Mouse (Mus musculus): ENCODE measurements at regions not wholly inside any gene's neighbourhood (a gene's known extent, or its start where the extent isn't known, plus 50 kb on each side); places are given as distances from the start of the nearest gene placed in this dataset.

DNA sequence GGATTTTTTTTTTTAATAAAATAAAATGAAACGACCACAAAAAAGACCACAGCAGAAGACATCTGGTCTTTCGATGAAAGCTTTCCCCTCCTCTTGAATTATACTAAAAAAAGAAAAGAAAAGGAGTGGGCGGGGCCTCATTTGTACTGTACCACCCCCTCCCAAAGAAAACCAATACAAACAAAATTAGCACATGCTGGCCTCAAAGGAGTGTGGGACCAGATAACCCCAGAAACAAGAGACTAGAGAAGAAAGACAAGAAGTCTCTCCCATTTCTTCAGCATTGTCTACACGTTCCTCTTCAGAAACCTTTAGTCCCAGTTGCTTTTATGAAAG is 174.5 kb upstream of the Lpp start:
- ATAC-seq (replicated peaks; ENCODE audit: low FRiP score, poor library complexity, severe bottlenecking), result no peak

DNA sequence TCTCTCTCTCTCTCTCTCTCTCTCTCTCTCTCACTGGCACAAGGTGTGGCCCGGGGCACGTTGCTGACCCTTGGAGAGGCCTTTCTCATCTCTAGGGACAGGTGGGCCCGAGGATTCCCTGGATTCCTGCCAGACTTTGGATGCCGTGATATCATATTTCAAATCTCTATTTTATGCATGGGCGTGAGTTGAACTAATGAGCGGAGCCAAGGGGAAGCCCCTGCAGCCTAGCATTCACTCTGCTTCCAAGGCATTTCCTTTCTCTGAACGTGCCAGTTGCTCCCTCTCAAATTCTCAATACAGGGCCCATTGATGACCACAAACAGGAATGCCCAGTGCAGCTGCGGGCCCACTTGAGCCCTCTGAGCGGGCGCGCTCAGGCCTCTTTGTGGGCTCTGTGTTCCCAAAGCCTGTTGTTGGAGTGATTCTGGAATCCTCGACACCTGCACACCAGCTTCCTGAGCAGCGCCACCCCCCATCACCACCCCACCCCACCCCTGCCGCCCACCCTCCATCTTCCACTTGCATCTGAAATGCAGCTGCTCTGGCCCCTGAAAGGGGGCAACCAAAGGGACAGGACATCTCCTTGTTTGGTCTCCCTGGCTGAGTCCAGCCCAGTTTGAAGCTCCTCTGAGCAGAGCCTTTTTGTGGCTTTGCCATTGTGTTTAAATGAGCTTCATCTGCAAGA is 175.0 kb upstream of the Lpp start:
- no peak for ATAC-seq (replicated peaks; ENCODE audit: low FRiP score, poor library complexity, severe bottlenecking)

DNA sequence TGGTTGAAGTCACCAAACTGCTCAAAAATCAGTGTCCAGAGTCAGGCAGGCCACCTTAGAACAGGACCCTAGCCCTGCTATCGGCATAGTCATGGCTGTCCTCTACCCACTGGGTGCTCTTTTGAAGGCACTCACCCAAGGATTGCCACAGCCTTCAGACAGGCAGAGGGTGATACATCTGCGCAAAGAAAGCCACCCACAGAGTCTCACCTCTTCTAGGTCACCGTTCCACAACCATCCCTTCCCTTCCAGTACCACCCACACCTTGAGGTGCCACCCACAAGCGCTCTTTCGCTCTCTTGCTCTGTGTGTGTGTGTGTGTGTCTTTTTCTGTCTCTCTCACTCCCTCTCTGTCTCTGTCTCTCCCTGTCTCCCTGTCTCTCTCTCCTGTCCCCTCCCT is 176.5 kb upstream of the Lpp start:
- no peak for ATAC-seq (replicated peaks; ENCODE audit: low FRiP score, poor library complexity, severe bottlenecking)

DNA sequence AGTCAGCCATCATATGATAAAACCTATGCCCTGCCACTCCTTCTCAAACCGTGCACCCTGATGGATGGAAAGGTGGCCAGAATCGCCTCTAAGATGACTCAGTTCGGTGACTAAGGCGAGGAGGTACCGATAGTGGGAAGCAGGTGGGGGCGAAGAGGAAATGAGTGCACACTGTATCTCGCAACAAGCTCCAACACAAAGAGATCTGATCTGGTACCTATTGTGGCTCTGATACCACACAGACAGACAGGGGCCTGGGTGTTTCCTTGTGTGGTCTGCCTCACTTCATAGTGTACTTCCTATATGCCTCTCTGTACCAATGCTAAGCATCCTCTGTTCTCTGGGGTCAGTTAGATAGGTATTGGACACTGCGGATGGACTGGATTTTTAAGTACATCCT is 178.0 kb upstream of the Lpp start:
- ATAC-seq (replicated peaks; ENCODE audit: low FRiP score, poor library complexity, severe bottlenecking), result no peak

DNA sequence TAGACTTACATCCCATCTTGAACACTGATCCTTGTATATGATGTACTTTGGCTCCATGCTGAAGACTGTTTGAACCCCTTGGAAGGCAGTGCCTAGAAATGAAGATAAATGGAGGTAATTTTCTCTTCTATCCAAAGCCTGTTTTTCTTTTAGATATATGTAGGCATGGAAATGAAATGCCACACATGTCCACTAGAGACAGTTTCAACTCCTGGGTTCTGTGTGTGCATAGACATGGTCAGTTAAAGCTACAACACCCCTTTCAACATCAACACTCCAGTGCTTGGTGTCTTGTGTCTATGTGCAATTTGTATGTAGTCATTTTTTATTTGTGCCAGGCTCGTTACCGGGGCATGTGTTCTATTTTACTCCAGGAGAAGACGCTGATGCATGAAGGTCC is 179.7 kb upstream of the Lpp start:
- ATAC-seq (replicated peaks; ENCODE audit: low FRiP score, poor library complexity, severe bottlenecking), result no peak

DNA sequence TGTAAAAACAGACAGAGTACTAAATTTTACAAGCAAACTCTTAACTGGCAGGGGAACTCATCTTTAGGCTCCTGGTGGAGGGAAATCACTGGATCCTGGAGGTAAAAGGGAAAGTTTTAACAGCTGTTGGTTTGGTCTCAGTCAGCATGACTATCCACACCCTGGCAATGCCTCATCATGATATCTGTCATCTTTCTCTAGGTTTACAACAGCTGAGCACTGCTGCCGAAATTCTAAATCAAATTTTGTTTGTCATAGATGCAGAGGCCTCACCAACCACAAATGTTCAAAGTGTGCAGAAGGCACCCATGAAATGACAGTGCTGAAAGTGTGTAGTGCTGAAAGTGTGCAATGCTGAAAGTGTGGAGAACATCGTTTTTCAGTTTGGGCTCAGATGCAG is 180.6 kb upstream of the Lpp start:
- ATAC-seq (replicated peaks; ENCODE audit: low FRiP score, poor library complexity, severe bottlenecking), result no peak

DNA sequence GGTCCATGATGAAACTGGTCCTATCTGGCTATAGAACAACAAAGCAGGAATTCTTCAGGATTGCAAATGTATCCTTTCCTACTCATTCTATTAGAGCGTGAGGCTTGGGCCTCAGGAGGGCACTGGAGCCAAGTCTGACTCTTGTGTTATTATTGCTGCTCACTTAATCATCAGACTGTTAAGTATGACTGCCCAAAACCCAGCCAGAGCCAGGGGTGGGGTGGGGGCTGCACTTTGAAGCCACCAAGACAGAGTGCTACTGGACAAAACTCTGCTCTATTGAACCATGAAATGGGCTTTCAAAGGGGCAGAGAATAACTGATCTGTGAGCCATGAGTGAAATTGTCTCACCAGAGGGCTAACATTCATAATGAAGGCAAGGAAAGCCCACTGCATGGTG is 181.7 kb upstream of the Lpp start:
- ATAC-seq (replicated peaks; ENCODE audit: low FRiP score, poor library complexity, severe bottlenecking), result no peak

DNA sequence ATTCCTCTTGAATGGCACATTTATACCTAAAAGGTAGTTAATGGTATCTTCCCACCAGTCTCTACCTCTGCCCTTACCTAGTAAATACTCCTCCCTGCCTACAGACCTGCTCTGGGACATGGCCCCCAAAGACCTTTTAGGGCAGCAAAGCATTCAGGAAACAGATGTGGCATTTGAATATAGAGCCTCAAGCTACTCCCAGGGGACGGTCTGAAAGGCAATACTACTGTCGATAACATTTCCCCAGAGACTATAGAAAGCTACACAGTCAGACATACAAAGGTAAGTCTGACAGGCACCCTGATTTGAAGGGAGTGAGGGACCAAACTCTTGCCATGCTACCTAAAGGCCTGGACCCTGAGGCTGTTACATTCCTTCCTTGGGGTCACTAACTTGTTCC is 184.4 kb upstream of the Lpp start:
- no peak for ATAC-seq (replicated peaks; ENCODE audit: low FRiP score, poor library complexity, severe bottlenecking)

DNA sequence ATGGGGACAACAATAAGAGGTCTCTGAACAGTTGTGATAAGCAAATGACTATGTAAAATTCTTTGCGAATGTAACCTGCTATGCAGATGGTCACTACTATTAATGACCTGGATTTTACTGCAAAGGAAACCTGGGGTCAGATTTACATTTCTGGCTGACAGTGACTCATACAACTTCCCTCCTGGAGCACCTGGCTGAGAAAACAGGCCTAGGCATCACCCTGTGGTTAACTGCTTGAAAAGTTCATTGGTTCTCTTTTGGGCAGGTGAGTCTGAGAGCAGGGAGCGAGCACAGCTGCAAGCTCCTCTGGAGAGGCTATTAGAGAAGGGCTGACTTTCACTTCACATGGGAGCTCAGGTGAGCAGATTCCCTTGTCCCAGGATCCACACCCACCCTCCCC is 185.2 kb upstream of the Lpp start:
- ATAC-seq (replicated peaks; ENCODE audit: low FRiP score, poor library complexity, severe bottlenecking), result no peak

DNA sequence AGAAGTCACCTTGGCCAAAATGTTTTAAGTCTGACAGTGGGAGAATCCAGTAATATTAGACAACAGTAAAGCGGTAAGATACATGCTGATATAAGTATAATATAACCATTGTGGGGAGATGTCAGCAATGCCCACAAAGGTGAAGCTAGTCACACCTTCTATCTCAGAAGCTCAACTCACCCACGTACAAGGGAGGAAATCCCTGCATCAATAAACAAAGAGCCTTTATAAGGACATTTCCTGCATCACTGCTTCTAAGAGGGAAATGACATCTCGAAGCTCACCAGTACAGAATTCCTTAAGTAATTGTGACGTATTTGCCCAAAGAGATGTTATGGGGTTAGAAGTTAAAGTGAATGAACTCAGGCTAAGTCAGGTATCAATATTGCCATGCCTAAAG is 186.3 kb upstream of the Lpp start:
- ATAC-seq (replicated peaks; ENCODE audit: low FRiP score, poor library complexity, severe bottlenecking), result no peak

DNA sequence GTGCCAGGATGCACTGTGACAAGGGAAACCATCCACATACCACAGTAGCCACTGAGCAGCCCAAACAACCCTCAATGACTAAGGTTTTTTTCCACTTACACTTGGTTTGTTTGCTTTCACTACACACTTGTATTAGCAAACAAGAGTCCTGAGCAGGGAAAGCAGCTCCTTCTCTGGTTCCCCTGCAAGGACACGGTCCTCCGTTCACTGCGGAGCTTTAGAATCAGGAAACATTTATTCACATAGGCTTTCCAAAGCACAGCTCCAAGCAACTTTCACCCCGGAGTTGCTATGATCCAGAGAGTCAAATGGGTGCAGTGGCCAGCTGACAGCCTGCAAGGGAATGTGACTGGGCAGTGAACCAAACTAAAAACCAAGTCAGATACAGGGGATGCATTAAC is 186.8 kb upstream of the Lpp start:
- no peak for ATAC-seq (replicated peaks; ENCODE audit: low FRiP score, poor library complexity, severe bottlenecking)

DNA sequence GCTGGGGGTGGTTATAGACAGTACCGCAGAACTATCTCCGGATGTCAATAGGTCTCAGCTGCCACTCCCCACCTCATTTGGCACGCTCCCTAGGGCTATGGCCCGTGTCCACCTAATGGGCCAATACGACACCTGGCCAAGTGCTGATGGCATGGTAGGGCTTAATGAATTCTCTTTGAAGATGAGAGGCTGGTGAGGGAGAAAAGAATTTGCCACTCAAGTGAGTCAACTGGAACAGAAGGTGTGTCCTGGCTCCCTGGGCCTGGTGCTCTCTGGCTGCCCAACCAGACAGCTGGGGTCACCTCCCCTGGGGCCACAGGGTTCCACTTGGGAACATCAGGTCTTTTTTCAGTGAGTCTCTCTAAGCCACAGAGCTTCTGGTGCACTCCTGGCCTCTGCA is 187.7 kb upstream of the Lpp start:
- ATAC-seq (replicated peaks; ENCODE audit: low FRiP score, poor library complexity, severe bottlenecking), result no peak

DNA sequence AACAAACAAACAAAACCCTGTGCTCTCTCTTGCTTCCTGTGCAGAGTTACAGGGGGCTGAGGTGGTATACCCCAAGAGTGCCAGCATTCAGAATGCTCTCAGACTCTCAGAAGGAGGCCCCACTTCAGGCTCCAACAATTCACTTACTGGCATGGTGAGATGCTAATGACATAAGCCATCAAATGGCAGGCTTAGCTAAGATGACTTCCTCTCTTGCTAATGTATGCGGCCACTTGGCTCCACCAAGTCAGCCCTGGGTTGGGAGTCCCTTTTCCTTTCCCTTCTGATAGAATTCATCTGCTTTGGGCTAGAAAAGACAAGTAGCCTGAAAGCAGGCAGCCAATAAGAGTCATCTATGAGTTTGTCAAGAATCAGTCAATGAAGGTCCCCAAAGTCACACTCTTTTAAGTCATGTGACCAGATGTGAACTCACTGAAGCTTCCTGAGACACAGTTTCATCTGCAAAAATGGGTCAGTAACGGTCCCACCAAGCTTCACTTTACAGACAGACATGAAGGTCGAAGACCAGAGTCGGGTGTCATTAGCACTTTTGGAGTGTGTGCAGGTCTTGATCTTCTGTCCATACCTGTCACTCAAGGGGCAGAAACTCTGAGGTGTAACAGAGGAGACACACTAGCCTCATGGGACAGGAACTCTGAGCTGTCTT is 189.1 kb upstream of the Lpp start:
- no peak for ATAC-seq (replicated peaks; ENCODE audit: low FRiP score, poor library complexity, severe bottlenecking)

DNA sequence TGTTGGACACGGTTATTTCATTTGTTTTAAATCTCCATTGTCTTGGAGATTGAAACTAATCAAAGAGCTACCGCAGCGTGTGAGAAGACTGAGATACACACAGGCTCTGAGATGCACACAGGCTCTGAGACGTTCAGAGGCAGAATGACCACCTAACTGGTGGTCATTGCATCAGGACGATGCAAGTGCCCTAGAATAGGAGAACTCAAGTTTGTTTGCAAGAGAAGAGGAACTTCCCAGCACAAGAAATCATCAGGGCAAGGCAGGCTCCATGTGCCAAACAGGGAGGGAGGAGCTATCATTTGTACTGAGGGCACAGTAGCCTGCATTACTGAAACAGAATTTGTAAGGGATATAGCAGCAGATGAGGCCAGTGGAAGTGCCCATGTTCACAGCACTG is 190.7 kb upstream of the Lpp start:
- ATAC-seq (replicated peaks; ENCODE audit: low FRiP score, poor library complexity, severe bottlenecking), result no peak

DNA sequence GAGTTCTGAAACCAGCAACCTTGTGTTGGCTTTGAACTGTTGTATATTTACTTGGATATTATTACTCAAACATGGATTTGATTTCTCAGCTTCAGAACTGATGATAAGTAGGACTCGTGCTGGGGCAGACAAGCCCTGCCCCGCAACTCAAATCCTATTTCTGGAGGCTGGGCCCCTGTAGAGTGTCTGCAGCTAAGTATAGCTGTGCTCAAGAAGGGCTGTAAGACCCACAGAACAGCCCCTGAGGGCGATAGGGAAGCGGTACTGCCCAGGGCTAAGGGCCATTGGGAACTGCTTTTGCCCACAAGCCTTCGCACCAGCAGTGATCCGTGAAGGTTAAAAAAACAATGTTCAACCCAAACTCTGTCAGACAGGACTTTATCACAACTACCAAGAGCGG is 191.9 kb upstream of the Lpp start:
- no peak for ATAC-seq (replicated peaks; ENCODE audit: low FRiP score, poor library complexity, severe bottlenecking)

DNA sequence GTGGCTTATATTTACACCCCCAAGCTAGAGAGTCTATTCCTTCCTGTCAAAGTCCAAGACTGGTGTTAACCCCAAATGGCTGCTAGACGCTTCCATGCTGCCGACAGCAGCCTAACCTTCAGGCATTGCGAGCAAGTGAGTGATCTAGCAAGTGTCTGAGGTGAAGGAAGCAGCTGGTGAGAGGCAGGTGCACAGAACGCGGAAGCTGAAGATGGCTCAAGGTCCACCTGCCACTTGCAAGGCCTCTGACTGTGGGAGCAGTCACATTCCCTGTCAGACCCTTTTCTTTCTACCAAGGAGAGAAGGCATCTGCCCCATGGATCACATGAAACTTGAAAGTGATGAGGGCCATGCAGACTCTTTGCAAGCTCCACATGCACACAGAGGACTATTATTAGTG is 193.1 kb upstream of the Lpp start:
- no peak for ATAC-seq (replicated peaks; ENCODE audit: low FRiP score, poor library complexity, severe bottlenecking)

DNA sequence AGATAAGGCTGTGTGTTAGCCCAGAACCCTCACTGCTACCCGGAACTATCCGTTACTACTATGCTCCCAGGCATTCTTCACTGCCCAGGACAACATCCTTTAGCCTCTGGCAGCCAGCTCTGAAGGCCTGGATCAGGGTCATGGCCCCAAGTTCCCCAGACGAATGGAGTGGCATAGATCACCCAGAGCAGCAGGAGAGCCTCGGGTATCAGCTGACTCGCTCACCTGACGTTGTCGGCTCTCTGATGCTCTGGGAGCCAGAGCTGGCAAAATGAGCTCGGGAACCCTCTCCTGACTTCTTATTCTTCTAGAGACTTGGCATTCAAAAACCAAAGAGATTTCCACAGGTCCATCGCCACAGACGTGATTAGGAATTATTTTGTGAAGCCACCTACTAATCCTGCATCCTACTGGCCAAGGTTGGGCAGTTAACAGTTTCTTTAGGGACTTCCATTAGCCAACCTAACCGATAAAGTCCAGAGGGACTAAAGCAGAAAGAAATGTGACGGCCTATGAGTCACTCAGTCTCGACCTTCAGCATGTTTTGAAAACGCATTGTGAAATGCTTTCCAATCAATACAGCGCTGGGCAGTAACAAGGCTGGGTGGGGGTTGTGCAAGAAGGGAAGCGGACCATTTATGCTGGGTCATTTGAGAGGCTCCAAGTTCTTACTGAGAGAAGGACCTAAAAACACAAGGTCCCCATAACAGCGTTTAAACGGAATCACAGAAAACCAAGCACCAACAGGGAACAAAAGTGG is 193.7 kb upstream of the Lpp start:
- no peak for ATAC-seq (replicated peaks; ENCODE audit: low FRiP score, poor library complexity, severe bottlenecking)

DNA sequence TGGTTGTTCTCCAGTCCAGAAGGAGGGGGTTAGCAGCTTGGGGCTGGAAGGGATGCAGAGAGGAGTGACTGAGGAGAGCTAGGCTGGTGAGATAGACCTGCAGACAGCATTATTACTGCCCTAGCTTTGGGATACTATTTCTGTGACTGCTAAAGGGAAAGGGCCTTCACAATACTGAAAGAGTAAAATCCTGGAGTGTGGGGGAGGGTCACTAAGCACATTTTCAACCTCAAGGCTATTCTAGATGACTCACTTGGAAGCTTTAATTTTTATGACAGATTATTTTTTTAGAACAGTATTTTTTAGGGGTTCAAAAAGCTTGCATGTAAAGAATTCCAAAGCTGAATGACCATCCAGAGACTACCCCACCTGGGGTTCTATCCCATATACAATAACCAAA is 195.0 kb upstream of the Lpp start:
- no peak for ATAC-seq (replicated peaks; ENCODE audit: low FRiP score, poor library complexity, severe bottlenecking)

DNA sequence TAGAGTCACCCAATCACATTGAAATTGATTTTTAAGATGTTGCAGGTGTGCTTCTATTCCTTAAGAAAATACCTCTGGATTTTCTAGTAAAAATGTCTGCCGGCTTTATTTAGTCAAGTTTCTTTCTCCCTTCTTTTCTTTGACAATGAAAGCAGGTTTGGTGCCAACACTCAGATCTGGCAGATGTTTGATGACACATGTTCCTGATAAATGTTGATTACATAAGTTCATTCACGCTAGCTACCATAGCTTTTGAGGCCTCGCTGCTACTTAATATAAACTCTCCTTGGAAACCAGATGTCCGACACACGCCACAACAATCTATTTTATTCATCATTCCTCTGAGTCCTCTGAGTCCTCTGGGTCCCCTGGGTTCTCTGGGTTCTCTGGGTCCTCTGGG is 195.7 kb upstream of the Lpp start:
- ATAC-seq (replicated peaks; ENCODE audit: low FRiP score, poor library complexity, severe bottlenecking), result no peak

DNA sequence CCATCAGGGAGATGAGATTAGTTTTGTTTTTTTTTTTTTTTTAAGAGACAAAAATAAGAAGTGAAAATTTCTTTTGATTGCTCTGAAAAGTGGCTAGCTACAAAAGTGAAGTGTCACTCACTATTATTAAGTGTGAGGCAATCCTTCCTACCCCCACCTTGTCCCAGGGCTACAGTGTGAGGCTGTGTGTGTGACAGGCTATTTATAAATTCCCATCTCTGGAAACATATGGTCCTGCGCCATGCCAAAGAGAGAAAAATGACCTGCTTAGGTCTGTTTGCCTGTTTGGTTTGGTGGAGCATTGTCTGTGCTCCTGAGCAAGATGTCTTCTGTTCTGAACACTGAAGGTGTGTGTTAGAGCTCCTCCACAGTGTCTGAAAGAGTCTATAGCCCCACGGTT is 199.4 kb upstream of the Lpp start:
- no peak for ATAC-seq (replicated peaks; ENCODE audit: low FRiP score, poor library complexity, severe bottlenecking)

DNA sequence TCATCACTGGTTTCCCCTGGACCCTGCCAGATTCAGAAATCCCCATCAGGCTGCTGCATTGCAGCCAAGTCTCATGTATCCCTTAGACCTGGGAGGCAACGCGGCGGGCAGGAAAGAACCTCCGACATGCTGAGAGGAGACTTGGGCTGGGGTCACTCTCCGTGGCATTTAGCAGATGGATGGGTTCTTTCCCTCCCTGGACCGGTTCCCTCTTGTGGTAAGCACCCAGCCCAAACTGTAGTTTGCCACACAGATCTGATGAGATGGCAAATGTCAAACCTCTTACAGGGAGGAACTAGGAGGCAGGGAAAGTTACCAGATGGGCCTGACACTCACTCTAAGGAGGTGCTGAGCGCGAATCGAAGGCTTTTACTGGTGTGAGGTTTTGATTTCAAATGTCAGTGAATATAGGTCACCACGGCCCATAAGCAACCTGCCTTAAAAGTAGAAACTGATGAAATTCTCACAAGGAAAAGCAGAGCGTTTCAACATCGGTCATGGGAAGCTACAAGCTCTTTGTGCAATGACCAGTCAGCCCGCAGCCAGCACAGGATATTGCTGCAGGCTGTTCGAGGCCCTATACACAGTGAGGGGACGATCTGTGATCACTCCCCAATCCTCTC is 199.9 kb upstream of the Lpp start:
- ATAC-seq (replicated peaks; ENCODE audit: low FRiP score, poor library complexity, severe bottlenecking), result no peak

Measured in erythroid progenitor cell, adult 5-6 weeks (primary cell).